Mouse (Mus musculus): ENCODE results near the gene Prr19. TPM values are rescaled to one million over a fixed set of nuclear protein-coding genes. Genes with fewer than 3 reads are reported as not detected.

Gene Prr19
- polyA plus RNA-seq (2012; rRNA removed; ENCODE audit: low replicate concordance), result 0.07 TPM in 1 of 2 replicates, not detected in the other

DNA sequence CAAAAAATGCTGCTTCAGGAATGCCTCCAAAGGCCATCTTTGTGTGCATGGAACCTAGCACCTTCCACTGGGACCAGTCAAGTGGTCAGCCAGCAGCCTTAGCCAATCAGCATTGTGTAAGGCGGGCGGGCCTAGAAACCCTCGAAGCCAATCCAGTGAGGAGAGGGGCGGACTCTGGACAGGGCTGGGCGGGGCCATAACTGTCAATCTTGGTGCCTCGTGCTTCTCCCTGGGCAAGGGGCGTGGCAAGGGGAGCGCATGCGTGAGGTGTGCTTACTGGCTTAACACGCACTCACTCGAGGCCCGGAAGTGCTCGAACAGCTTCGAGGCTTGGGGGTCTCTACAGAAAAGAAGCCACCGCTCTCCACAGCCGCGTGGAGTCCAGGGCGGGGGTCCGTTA lies at the start of gene Prr19:
Prr19 (plus strand) TSS at position 349 of the 400 bp plus-strand sequence.

DNA sequence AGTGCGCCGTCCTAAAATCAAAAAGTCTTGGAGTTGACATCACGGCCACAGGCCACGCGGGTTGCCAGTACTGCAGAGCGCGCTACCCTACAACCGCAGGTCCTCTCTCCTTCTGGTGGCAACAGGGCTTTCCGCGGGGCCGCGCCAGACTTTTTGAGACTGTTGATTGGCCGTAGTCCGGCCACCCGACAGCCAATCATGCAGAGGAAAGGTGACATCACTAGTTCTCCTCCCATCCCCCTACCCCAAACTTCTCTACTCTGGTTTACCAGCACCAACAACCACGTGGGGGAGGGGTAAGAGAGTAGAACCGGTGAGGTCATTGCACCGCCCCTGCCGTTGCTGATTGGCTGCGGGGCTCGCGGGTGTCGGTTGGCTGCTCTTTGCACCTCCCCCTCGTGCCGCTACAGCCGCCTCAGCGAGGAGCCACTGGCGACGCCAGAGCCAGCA lies 33.9 kb upstream of the Prr19 start, which contains the start of gene Cic:
Cic (plus strand) TSS at position 404 of the 450 bp plus-strand sequence.

DNA sequence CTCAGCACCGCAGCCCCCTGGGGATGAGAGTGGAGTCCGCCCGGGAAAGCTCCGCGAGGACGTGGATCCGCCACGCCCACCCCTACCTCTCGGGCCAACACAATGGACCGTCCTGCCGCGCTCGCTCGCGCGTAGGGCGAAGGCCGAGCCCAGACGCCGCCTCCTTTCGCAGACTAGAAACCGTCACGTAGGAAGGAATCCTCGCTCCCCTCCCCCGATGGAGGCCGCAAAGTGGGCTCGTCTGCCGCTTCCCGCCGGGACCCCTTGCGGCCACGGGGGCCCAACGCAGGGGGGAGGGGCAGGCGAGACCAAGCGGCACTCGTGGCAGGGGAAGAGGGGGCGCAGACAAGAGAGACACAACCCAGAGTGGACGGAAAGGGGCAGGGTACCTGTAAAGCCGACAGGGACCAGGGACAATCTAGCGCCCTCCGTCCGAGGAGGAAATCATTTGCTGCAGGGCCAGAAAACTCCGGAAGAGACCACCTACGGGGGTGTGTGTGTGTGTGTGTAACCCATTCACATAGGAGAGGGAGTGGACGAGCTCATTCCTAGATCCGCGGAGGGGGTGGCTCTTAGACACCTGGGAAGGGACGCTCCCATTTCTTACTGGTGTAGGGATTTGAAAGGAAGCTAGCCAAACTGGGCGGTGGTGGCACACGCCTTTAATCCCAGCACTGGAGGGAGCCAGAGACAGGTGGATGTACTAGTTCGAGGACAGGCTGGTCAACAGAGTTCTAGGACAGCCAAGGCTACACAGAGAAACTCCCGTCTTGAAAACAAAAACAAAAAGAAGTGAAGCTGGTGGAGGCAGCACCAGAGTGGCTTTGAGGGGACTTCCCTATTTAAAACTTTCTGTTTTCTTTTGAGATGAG lies 3.5 kb upstream of the Prr19 start, which contains the start of gene Pafah1b3:
Pafah1b3 (minus strand) TSS at position 533 of the 872 bp plus-strand sequence.

DNA sequence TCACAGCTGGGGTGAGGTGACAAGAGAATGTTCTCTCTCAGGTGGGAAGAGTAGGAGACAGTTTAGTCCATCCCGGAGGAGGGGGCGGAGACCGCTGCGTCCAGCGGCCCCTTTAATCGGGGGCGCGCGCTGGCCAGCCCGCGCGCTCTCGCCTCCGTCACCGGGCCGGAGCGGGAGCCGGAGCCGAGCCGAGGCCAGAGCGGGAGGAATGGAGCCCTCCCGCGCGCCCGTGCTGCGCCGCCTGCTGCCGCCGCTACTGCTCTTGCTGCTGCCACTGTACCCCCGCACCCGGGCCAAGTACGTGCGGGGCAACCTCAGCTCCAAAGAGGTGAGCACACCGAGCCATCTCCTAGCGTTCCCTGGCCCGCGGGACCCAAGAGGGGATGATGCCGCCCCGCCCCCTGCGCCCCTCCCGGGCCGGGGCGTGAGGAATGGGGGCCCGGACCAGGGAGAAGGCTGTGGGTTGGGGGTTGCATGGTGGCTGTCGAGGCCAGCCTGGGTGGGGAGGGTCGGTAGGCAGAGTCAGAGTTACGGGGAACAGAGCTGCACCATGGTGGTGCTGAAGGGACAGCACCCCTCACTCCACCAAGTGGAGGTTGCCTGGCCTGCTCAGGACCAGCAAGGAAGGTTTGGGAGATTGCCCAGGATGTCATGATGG lies 4.9 kb downstream of the Prr19 start, which contains the start of gene Tmem145:
Tmem145 (plus strand) TSS at position 151 of the 658 bp plus-strand sequence.

DNA sequence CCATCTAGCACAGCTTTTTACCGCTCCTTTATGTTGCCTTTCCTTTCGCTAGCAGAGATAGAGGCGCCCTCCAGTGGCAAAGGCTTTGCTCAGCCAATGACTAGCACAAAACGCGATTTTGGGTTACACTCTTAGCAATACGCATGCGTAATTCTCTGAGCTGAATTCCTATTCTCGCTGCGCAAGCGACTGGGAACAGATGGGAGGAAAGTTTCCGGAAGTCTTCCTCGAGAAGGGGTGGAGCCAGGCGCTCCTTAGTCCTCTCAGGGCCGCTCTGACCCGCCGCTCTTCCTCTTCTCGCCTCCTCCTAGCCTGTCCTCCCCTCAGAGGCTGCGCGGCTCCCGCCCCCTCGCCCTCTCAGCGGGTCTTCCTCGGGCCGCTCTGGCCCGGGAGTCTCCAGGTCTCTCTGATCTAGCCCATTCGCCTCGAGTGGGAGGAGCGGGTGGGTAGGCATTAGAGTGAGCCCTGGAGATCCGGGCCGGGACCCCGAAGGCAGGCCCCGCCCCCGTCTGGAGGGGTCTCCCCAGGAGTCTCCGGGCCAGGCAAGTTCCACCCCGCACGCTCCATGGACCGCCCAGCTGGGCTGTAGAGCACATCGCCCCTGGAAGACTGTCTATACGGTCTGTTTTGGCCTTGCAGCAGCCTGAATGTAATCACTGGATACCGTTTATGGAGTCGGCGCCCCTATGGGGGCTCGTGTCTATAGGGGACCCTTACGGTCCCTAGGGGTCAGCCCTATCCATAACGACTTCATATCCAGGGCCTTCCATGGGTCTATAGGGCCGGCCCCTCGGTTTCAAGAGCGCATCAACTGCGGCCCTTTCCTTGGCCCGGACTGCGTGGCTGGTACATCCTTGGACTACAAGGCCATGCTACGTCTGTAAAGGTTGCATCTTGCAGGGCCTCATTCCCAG lies 15.6 kb downstream of the Prr19 start, which contains the start of gene Megf8:
Megf8 (plus strand) TSS at position 633 of the 914 bp plus-strand sequence.

Other genes with a start within 250 kb of the Prr19 start
- gene Grik5, start 229.1 kb upstream of the Prr19 start, polyA plus RNA-seq (2012; rRNA removed; ENCODE audit: low replicate concordance), result 19.8 and 24.4 TPM in 2 replicates
- gene Zfp574, start 228.8 kb upstream of the Prr19 start, polyA plus RNA-seq (2012; rRNA removed; ENCODE audit: low replicate concordance), result 34.5 and 39.7 TPM in 2 replicates
- gene Pou2f2, start 121.7 kb upstream of the Prr19 start, polyA plus RNA-seq (2012; rRNA removed; ENCODE audit: low replicate concordance), result 1.8 and 3.3 TPM in 2 replicates
- gene Dedd2, start 80.8 kb upstream of the Prr19 start, polyA plus RNA-seq (2012; rRNA removed; ENCODE audit: low replicate concordance), result 45.9 and 104 TPM in 2 replicates
- gene Zfp526, start 80.0 kb upstream of the Prr19 start, polyA plus RNA-seq (2012; rRNA removed; ENCODE audit: low replicate concordance), result 6.1 and 7.0 TPM in 2 replicates
- 141 and 179 TPM in 2 replicates for gene Gsk3a, start 63.6 kb upstream of the Prr19 start, polyA plus RNA-seq (2012; rRNA removed; ENCODE audit: low replicate concordance)
- 40.7 and 44.2 TPM in 2 replicates for gene Erf, start 50.6 kb upstream of the Prr19 start, polyA plus RNA-seq (2012; rRNA removed; ENCODE audit: low replicate concordance)
- gene Cic, start 33.7 kb upstream of the Prr19 start, polyA plus RNA-seq (2012; rRNA removed; ENCODE audit: low replicate concordance), result 54.5 and 62.2 TPM in 2 replicates
- gene Pafah1b3, start 3.4 kb upstream of the Prr19 start, polyA plus RNA-seq (2012; rRNA removed; ENCODE audit: low replicate concordance), result 86.5 and 148 TPM in 2 replicates
- 0.64 and 1.5 TPM in 2 replicates for gene Tmem145, start 4.7 kb downstream of the Prr19 start, polyA plus RNA-seq (2012; rRNA removed; ENCODE audit: low replicate concordance)
- gene Megf8, start 15.8 kb downstream of the Prr19 start, polyA plus RNA-seq (2012; rRNA removed; ENCODE audit: low replicate concordance), result 21.0 and 22.1 TPM in 2 replicates
- 1.1 TPM in 1 of 2 replicates, not detected in the other for gene Cnfn, start 68.3 kb downstream of the Prr19 start, polyA plus RNA-seq (2012; rRNA removed; ENCODE audit: low replicate concordance)
- 65.3 and 226 TPM in 2 replicates for gene Lipe, start 97.3 kb downstream of the Prr19 start, polyA plus RNA-seq (2012; rRNA removed; ENCODE audit: low replicate concordance)
- 1.9 TPM in 1 of 2 replicates, not detected in the other for gene Cxcl17, start 111.5 kb downstream of the Prr19 start, polyA plus RNA-seq (2012; rRNA removed; ENCODE audit: low replicate concordance)
- 97.6 and 182 TPM in 2 replicates for gene Ceacam1, start 176.2 kb downstream of the Prr19 start, polyA plus RNA-seq (2012; rRNA removed; ENCODE audit: low replicate concordance)
- gene Ceacam2, start 238.4 kb downstream of the Prr19 start, polyA plus RNA-seq (2012; rRNA removed; ENCODE audit: low replicate concordance), result 0.36 and 0.39 TPM in 2 replicates

All from duodenum, adult 2 months (tissue).